Mouse (Mus musculus) kidney, embryonic 14.5 days (tissue): Measurements from ENCODE around the gene Nemf. TPM values are rescaled to one million over a fixed set of nuclear protein-coding genes. Genes with fewer than 3 reads are reported as not detected.

Source experiments
- ATAC-seq: fragments of 200-750 bp; cut with Nextera tagmentation; 2 replicates; pipeline ENCODE4 v1.8.0; 2017; ENCODE audit warnings: moderate number of reproducible peaks, mild to moderate bottlenecking, moderate TSS enrichment, moderate library complexity; ENCODE audit not compliant: low FRiP score, low TSS enrichment
- H3K27ac ChIP-seq: fragments of 300-500 bp; sonication (generic); 2 replicates; pipeline ENCODE4 v1.5.1; 2014; ENCODE audit warnings: low read depth, mild to moderate bottlenecking, low read length, moderate library complexity, mixed read lengths
- H3K27me3 ChIP-seq: fragments of 300-500 bp; sonication (generic); 2 replicates; pipeline ENCODE4 v1.6.1; 2014; ENCODE audit warnings: mild to moderate bottlenecking, low read length; ENCODE audit not compliant: control insufficient read depth, insufficient read depth
- H3K36me3 ChIP-seq: fragments of 300-500 bp; sonication (generic); 2 replicates; pipeline ENCODE4 v1.6.1; 2014; ENCODE audit warnings: low read length, mixed read lengths; ENCODE audit not compliant: control insufficient read depth, insufficient read depth
- H3K4me1 ChIP-seq: fragments of 300-500 bp; sonication (generic); 2 replicates; pipeline ENCODE4 v1.6.1; 2014; ENCODE audit warnings: low read length, mixed read lengths; ENCODE audit not compliant: control insufficient read depth, insufficient read depth
- H3K4me2 ChIP-seq: fragments of 300-500 bp; sonication (generic); replicated peaks from 2 replicates; pipeline ENCODE4 v1.6.1; 2014; ENCODE audit warnings: low read depth, mild to moderate bottlenecking, low read length
- H3K4me3 ChIP-seq: fragments of 300-500 bp; sonication (generic); 2 replicates; pipeline ENCODE4 v1.5.1; 2014; ENCODE audit warnings: mild to moderate bottlenecking, low read length
- H3K9ac ChIP-seq: fragments of 300-500 bp; sonication (generic); 2 replicates; pipeline ENCODE4 v1.6.1; 2014; ENCODE audit warnings: low read depth, mild to moderate bottlenecking, low read length, moderate library complexity
- H3K9me3 ChIP-seq: fragments of 300-500 bp; sonication (generic); 2 replicates; pipeline ENCODE4 v1.6.1; 2016; ENCODE audit warnings: low read length; ENCODE audit not compliant: control insufficient read depth
- WGBS: fragments of 180-500 bp; shearing (Covaris S2); extraction: QIAGEN DNeasy Blood & Tissue Kit; methylation state at CpG from one replicate; pipeline ENCODE4 v1.1.7; 2014; 5-methylcytosine and 5-hydroxymethylcytosine counted together
- microRNA-seq: library from miRNA; unstranded; fragments of <30 nt; microRNA quantifications from one replicate; pipeline ENCODE4, GENCODE M21; 2016
- polyA plus RNA-seq: library from polyadenylated mRNA; unstranded; fragments of >200 nt; fragmentation: Nextera tagmentation; extraction: Ambion mirVana; gene quantifications from 2 replicates; pipeline ENCODE4 v1.2.1, GENCODE M21; 2014

The Nemf gene
- polyA plus RNA-seq, 1 experiment from 2014 or later = 91.4 TPM

DNA sequence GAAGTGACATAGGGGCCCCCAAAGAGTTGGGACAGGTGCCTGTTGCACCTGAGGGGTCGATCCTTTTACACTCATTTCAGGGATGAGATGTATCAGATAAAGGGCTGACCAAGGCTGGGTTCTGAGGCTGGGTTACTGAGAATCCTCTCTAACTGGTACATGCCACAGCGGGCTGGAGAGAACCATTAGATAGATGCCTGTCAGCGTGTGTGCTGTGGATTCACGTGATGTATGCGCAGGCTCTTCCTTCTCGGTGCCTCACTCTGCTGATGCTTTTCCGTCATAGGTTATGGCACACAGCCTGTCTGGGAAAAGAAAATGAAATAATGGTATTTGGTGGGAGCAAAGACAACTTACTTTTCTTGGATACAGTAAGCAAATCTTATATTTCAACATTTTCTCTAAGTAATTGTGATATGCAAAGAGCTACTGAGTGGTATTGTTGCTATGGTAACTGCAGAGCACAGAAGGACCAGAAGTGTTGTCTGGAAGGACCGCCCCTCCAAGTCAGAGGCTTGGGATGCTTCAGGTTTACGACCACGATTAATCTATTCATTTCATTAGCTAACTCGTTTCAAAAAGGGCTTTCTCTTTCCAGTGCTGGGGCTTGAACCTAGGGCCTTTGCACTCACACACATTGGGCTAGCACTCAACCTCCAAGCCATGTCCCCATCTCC, 88.9 kb downstream of the Nemf start:
- no peak overlapping the region for H3K4me3 ChIP-seq
- H3K4me1 ChIP-seq = no peaks in the 10 kb centered on the region
- WGBS = 78% methylated on average over 11 of the region's 11 CpGs
- no peaks in the 10 kb centered on the region for H3K27me3 ChIP-seq
- no peaks in the 10 kb centered on the region for H3K36me3 ChIP-seq
- no peak overlapping the region for H3K9ac ChIP-seq
- no peaks in the 10 kb centered on the region for H3K9me3 ChIP-seq
- ATAC-seq = no peak
- H3K27ac ChIP-seq = no peak overlapping the region
- no peak overlapping the region for H3K4me2 ChIP-seq

DNA sequence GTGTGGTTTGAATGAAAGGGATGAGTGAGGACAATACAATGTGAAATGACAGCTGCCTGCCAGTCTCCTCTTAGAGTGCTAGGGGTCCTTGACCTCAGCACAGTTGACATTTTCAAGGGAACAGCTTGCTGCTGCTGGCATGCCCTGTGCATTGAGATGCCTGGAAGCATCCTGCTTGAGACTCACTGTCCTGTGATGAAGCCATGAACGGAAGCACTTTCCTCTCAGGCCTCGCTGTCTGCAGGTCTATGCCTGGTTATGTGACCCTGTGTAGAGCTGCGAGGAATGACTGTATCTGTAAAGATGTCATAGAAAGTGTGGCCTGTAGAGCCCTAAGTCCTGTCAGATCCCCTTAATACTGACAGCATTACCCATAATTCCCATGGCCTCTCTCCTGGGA, 91.9 kb downstream of the Nemf start:
- Histone ChIP-seq H3K9me3 (no peaks in the 10 kb centered on the region), H3K4me1 (no peaks in the 10 kb centered on the region), H3K36me3 (no peaks in the 10 kb centered on the region), H3K9ac (no peak overlapping the region), H3K27ac (no peak overlapping the region), H3K4me3 (no peak overlapping the region), H3K4me2 (no peak overlapping the region), H3K27me3 (no peaks in the 10 kb centered on the region)
- no peak for ATAC-seq
- WGBS = 90% methylated on average over 3 of the region's 3 CpGs

- Histone ChIP-seq H3K27ac (no peak overlapping the region), H3K4me3 (no peak overlapping the region), H3K36me3 (no peaks in the 10 kb centered on the region), H3K9ac (no peak overlapping the region), H3K4me2 (no peak overlapping the region), H3K9me3 (no peaks in the 10 kb centered on the region), H3K27me3 (no peaks in the 10 kb centered on the region), H3K4me1 (no peaks in the 10 kb centered on the region)
- 93% methylated on average over 5 of the region's 5 CpGs for WGBS
- no peak for ATAC-seq
Measured at GRCm38 (mm10) chr12:69262251-69262650, 94.7 kb downstream of the Nemf start.

Small RNA genes lying within 50 kb of the gene (microRNA-seq; reads per million reads assigned to microRNA genes)
- not detected for gene Gm47299
- gene Gm47305 = not detected

Other genes with a start within 250 kb of the Nemf start
- 1,793 and 2,428 TPM in 2 replicates for gene Rps29, start 198.0 kb downstream of the Nemf start, polyA plus RNA-seq
- 26.3 and 33.0 TPM in 2 replicates for gene Lrr1, start 188.4 kb downstream of the Nemf start, polyA plus RNA-seq
- 642 and 884 TPM in 2 replicates for gene Rpl36al, start 173.1 kb downstream of the Nemf start, polyA plus RNA-seq
- 44.1 and 56.4 TPM in 2 replicates for gene Mgat2, start 173.0 kb downstream of the Nemf start, polyA plus RNA-seq
- 33.4 and 37.1 TPM in 2 replicates for gene Gm49383, start 160.1 kb downstream of the Nemf start, polyA plus RNA-seq
- gene Dnaaf2, start 158.7 kb downstream of the Nemf start, polyA plus RNA-seq = 8.6 and 10.5 TPM in 2 replicates
- 29.8 and 35.0 TPM in 2 replicates for gene Gm49384, start 152.9 kb downstream of the Nemf start, polyA plus RNA-seq
- gene Pole2, start 129.0 kb downstream of the Nemf start, polyA plus RNA-seq = 32.1 and 39.0 TPM in 2 replicates
- 4.6 and 5.7 TPM in 2 replicates for gene Klhdc1, start 116.0 kb downstream of the Nemf start, polyA plus RNA-seq
- 161 and 174 TPM in 2 replicates for gene Klhdc2, start 60.5 kb downstream of the Nemf start, polyA plus RNA-seq
- gene Arf6, start 15.0 kb upstream of the Nemf start, polyA plus RNA-seq = 59.7 and 75.0 TPM in 2 replicates
- gene Gm9887, start 15.3 kb upstream of the Nemf start, polyA plus RNA-seq = 1.3 and 2.9 TPM in 2 replicates
- gene Vcpkmt, start 225.9 kb upstream of the Nemf start, polyA plus RNA-seq = 22.1 and 31.3 TPM in 2 replicates